Mouse (Mus musculus) thymus, adult 2 months (tissue): ENCODE results near the gene Ahdc1. TPM values are rescaled to one million over a fixed set of nuclear protein-coding genes. Genes with fewer than 3 reads are reported as not detected.

Experiments used
- DNase-seq: peaks from one replicate; pipeline ENCODE4 v3.0.0; 2021
- H3K27ac ChIP-seq: fragments of 200-500 bp; 2 replicates; pipeline ENCODE4 v1.5.1; 2012; ENCODE audit warnings: low read length, control low read depth; ENCODE audit not compliant: control insufficient read depth, insufficient read depth
- H3K27me3 ChIP-seq: fragments of 200-500 bp; 2 replicates; pipeline ENCODE4 v1.6.1; 2012; ENCODE audit warnings: mild to moderate bottlenecking, low read length, moderate library complexity, mixed read lengths; ENCODE audit not compliant: control insufficient read depth, insufficient read depth
- H3K36me3 ChIP-seq: fragments of 200-500 bp; 2 replicates; pipeline ENCODE4 v1.6.1; 2012; ENCODE audit warnings: mild to moderate bottlenecking, low read length, moderate library complexity; ENCODE audit not compliant: control insufficient read depth, insufficient read depth
- H3K4me1 ChIP-seq: fragments of 200-500 bp; replicated peaks from 2 replicates; pipeline ENCODE4 v1.6.1; 2012; ENCODE audit warnings: low read length; ENCODE audit not compliant: control insufficient read depth, insufficient read depth
- H3K4me3 ChIP-seq: fragments of 200-500 bp; 2 replicates; pipeline ENCODE4 v1.5.1; 2012; ENCODE audit warnings: mild to moderate bottlenecking, low read length, control low read depth, moderate library complexity; ENCODE audit not compliant: control insufficient read depth, insufficient read depth
- CTCF ChIP-seq: fragments of 200-500 bp; IDR thresholded peaks from 2 replicates; pipeline ENCODE4 v1.5.1; 2012; ENCODE audit warnings: mild to moderate bottlenecking, control low read depth, low read length, moderate library complexity, borderline replicate concordance; ENCODE audit not compliant: control insufficient read depth, poor library complexity, insufficient read depth; ENCODE audit errors: extremely low read depth
- POLR2A ChIP-seq: fragments of 200-500 bp; IDR thresholded peaks from 2 replicates; pipeline ENCODE4 v1.6.1; 2012; ENCODE audit warnings: mild to moderate bottlenecking, low read length, control low read depth, moderate library complexity; ENCODE audit not compliant: control insufficient read depth, poor library complexity, insufficient read depth; ENCODE audit errors: extremely low read depth
- WGBS: fragments of 180-500 bp; shearing (Covaris S2); methylation state at CpG from one replicate; pipeline ENCODE4 v1.1.7; 2018; 5-methylcytosine and 5-hydroxymethylcytosine counted together
- polyA plus RNA-seq: library from polyadenylated mRNA; depleted of rRNA; stranded (reverse); fragments of >200 nt; gene quantifications from 2 replicates; pipeline ENCODE4 v1.2.3, GENCODE M21; 2012

Ahdc1 gene
- polyA plus RNA-seq, 1 experiment, result 59.8 TPM

DNA sequence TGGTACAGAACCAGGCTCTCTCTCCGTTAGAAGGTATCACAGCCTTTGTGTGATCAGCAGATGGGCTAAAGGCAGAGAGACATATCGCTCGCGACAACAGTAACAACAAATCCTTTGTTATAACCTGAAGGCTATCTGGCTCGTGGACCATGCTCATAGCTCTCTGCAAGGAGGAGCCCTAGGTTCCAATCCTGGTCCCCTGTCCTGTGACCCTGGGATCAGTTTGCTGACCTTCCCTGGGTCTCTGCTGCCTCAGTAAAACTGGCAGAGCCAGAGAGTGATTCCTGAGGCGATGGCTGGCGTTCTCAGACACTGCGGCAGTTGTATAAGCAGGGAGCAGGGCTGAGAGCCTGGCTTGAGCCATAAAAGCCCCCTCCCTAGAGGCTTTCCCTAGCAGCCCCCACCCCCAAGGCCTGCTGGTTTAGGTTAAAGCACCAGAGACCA lies 79.2 kb downstream of the Ahdc1 start:
- H3K4me3 ChIP-seq, result no peak overlapping the region
- H3K27ac ChIP-seq, result peak overlapping the region; percentile 63; the same call in 1 of the 2 replicates
- H3K36me3 ChIP-seq, result no peaks in the 10 kb centered on the region
- 94% methylated on average over 8 of the region's 8 CpGs for WGBS
- no peak for DNase-seq
- peaks cover 90% of the 10 kb centered on the region for H3K4me1 ChIP-seq
- no peaks in the 10 kb centered on the region for H3K27me3 ChIP-seq
- no peak for TF ChIP-seq POLR2A
- no peak for TF ChIP-seq CTCF

- no peak overlapping the region for H3K4me3 ChIP-seq
- no peaks in the 10 kb centered on the region for H3K36me3 ChIP-seq
- WGBS, result 20% methylated on average over 18 of the region's 18 CpGs
- peaks cover 90% of the 10 kb centered on the region for H3K4me1 ChIP-seq
- DNase-seq, result peak; percentile 48
- H3K27ac ChIP-seq, result peak overlapping the region; percentile 63
- TF ChIP-seq POLR2A (no peak), CTCF (no peak)
- H3K27me3 ChIP-seq, result no peaks in the 10 kb centered on the region
Observed at GRCm38 (mm10) chr4:133090720-133091458, 79.8 kb downstream of the Ahdc1 start.

DNA sequence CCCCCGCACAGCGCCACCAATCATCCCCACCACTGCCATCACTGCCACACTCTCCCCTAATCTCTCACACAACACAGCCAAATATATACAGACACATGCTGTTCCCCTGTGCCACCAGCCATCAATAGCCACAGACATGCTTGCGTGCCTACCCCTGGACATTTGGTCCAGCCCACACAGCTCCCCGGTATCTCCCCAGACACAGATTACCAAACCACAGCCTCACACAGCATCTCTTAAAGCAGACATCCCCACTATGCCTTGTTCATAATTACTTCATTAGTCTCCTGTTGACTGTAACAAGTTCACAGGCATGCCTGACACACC lies 80.4 kb downstream of the Ahdc1 start:
- TF ChIP-seq POLR2A (no peak), CTCF (no peak)
- Histone ChIP-seq H3K27ac (peak overlapping the region; percentile 63), H3K27me3 (no peaks in the 10 kb centered on the region), H3K36me3 (no peaks in the 10 kb centered on the region), H3K4me1 (peaks cover 84% of the 10 kb centered on the region), H3K4me3 (no peak overlapping the region)
- 73% methylated on average over 4 of the region's 4 CpGs for WGBS
- DNase-seq, result no peak

- peak; percentile 75 for DNase-seq
- TF ChIP-seq POLR2A (peak; percentile 89), CTCF (no peak)
- Histone ChIP-seq H3K36me3 (no peaks in the 10 kb centered on the region), H3K27ac (peak overlapping the region; percentile 63), H3K27me3 (no peaks in the 10 kb centered on the region), H3K4me3 (peak overlapping the region; percentile 13), H3K4me1 (peaks cover 74% of the 10 kb centered on the region)
- WGBS, result 4% methylated on average over 18 of the region's 18 CpGs
Observed at GRCm38 (mm10) chr4:133092453-133092901, 81.4 kb downstream of the Ahdc1 start.

DNA sequence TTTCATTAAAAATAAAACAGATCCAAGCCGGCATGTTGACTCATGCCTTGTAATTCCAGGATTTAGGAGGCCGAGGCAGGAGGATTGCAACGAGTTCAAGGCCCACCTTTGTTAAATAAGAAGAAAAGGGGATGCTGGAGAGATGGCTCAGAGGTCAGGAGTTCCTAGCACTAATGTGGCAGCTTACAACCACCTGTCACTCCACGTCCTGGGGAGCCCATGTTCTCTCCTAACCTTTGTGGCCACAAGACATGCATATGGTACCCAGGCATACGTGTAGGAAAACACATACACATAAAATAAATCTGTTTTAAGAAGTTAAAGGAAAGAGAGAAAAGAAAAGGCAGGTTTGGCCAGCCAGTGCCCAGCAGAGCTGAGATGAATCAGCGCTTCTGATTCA lies 82.0 kb downstream of the Ahdc1 start:
- TF ChIP-seq POLR2A (no peak), CTCF (no peak)
- Histone ChIP-seq H3K27ac (peak overlapping the region; percentile 63), H3K27me3 (no peaks in the 10 kb centered on the region), H3K36me3 (no peaks in the 10 kb centered on the region), H3K4me3 (no peak overlapping the region), H3K4me1 (peaks cover 68% of the 10 kb centered on the region)
- 66% methylated on average over 6 of the region's 6 CpGs for WGBS
- DNase-seq, result no peak

- peak overlapping the region; percentile 63 for H3K27ac ChIP-seq
- H3K36me3 ChIP-seq, result no peaks in the 10 kb centered on the region
- WGBS, result 73% methylated on average over 6 of the region's 6 CpGs
- no peaks in the 10 kb centered on the region for H3K27me3 ChIP-seq
- DNase-seq, result no peak
- TF ChIP-seq CTCF (no peak), POLR2A (no peak)
- no peak overlapping the region for H3K4me3 ChIP-seq
- peaks cover 64% of the 10 kb centered on the region for H3K4me1 ChIP-seq
Observed at GRCm38 (mm10) chr4:133093481-133094033, 82.5 kb downstream of the Ahdc1 start.

GRCm38 (mm10) chr4:133094255-133094654 lies 83.2 kb downstream of the Ahdc1 start:
- Histone ChIP-seq H3K27me3 (no peaks in the 10 kb centered on the region), H3K36me3 (no peaks in the 10 kb centered on the region), H3K4me3 (no peak overlapping the region), H3K4me1 (peaks cover 62% of the 10 kb centered on the region), H3K27ac (peak overlapping the region; percentile 89)
- WGBS, result 43% methylated on average over 1 of the region's 1 CpGs
- TF ChIP-seq CTCF (no peak), POLR2A (no peak)
- no peak for DNase-seq
